Mouse (Mus musculus): ENCODE data around the gene Chrna9. TPM values are rescaled to one million over a fixed set of nuclear protein-coding genes. Genes with fewer than 3 reads are reported as not detected.
A peak's percentile ranks its signal among the peaks of the same experiment; 100 is the strongest.

The Chrna9 gene
- total and polyA plus RNA-seq, 2 experiments from 2014 or later: not detected

- no peak overlapping the region for H3K9ac ChIP-seq (replicated peaks; ENCODE audit: low read length, poor library complexity, severe bottlenecking)
- no peak for DNase-seq (ENCODE audit: low spot score)
- no peaks in the 10 kb centered on the region for H3K27me3 ChIP-seq (ENCODE audit: insufficient read depth, low read length)
- ATAC-seq (ENCODE audit: low FRiP score): no peak
- H3K4me1 ChIP-seq (ENCODE audit: insufficient read depth, low read length): no peaks in the 10 kb centered on the region
- H3K27ac ChIP-seq (ENCODE audit: low read depth, low read length): no peak overlapping the region
- WGBS: 62% methylated on average over 7 of the region's 7 CpGs
- H3K4me3 ChIP-seq (ENCODE audit: low read depth, low read length): no peak overlapping the region
- no peak overlapping the region for H3K4me2 ChIP-seq (ENCODE audit: low read depth, low read length, poor library complexity, severe bottlenecking)
- H3K9me3 ChIP-seq (ENCODE audit: low read length): no peaks in the 10 kb centered on the region
- H3K36me3 ChIP-seq (ENCODE audit: insufficient read depth, low read length): no peaks in the 10 kb centered on the region
- TF ChIP-seq CTCF (IDR thresholded peaks at IDR 0.05): no peak
Observed at GRCm38 (mm10) chr5:65895764-65896163, 39.0 kb upstream of the Chrna9 start.

- no peak for DNase-seq (ENCODE audit: low spot score)
- WGBS: 93% methylated on average over 2 of the region's 2 CpGs
- TF ChIP-seq CTCF (IDR thresholded peaks at IDR 0.05): no peak
- ATAC-seq (ENCODE audit: low FRiP score): no peak
- no peak overlapping the region for H3K9ac ChIP-seq (replicated peaks; ENCODE audit: low read length, poor library complexity, severe bottlenecking)
- no peak overlapping the region for H3K4me3 ChIP-seq (ENCODE audit: low read depth, low read length)
- no peaks in the 10 kb centered on the region for H3K9me3 ChIP-seq (ENCODE audit: low read length)
- no peak overlapping the region for H3K27ac ChIP-seq (ENCODE audit: low read depth, low read length)
- H3K36me3 ChIP-seq (ENCODE audit: insufficient read depth, low read length): no peaks in the 10 kb centered on the region
- no peak overlapping the region for H3K4me2 ChIP-seq (ENCODE audit: low read depth, low read length, poor library complexity, severe bottlenecking)
- H3K27me3 ChIP-seq (ENCODE audit: insufficient read depth, low read length): no peaks in the 10 kb centered on the region
- no peaks in the 10 kb centered on the region for H3K4me1 ChIP-seq (ENCODE audit: insufficient read depth, low read length)
Observed at GRCm38 (mm10) chr5:65897731-65898130, 37.0 kb upstream of the Chrna9 start.

- no peak overlapping the region for H3K27ac ChIP-seq (ENCODE audit: low read depth, low read length)
- H3K9me3 ChIP-seq (ENCODE audit: low read length): peaks cover 5% of the 10 kb centered on the region; the same call in 1 of the 2 replicates
- no peaks in the 10 kb centered on the region for H3K27me3 ChIP-seq (ENCODE audit: insufficient read depth, low read length)
- TF ChIP-seq CTCF (IDR thresholded peaks at IDR 0.05): no peak
- 78% methylated on average over 3 of the region's 3 CpGs for WGBS
- H3K4me1 ChIP-seq (ENCODE audit: insufficient read depth, low read length): no peaks in the 10 kb centered on the region
- H3K4me2 ChIP-seq (ENCODE audit: low read depth, low read length, poor library complexity, severe bottlenecking): no peak overlapping the region
- H3K36me3 ChIP-seq (ENCODE audit: insufficient read depth, low read length): no peaks in the 10 kb centered on the region
- H3K9ac ChIP-seq (replicated peaks; ENCODE audit: low read length, poor library complexity, severe bottlenecking): no peak overlapping the region
- DNase-seq (ENCODE audit: low spot score) (no peak), ATAC-seq (ENCODE audit: low FRiP score) (no peak)
- H3K4me3 ChIP-seq (ENCODE audit: low read depth, low read length): no peak overlapping the region
Observed at GRCm38 (mm10) chr5:65898683-65899082, 36.0 kb upstream of the Chrna9 start.

- no peak for ATAC-seq (ENCODE audit: low FRiP score)
Observed at GRCm38 (mm10) chr5:65900113-65900512, 34.6 kb upstream of the Chrna9 start.

GRCm38 (mm10) chr5:65900862-65901265 is 33.9 kb upstream of the Chrna9 start:
- H3K27ac ChIP-seq (ENCODE audit: low read depth, low read length): no peak overlapping the region
- DNase-seq (ENCODE audit: low spot score): peak; percentile 47
- 41% methylated on average over 7 of the region's 7 CpGs for WGBS

More at GRCm38 (mm10) chr5:65900113-65900512, 34.6 kb upstream of the Chrna9 start:
- H3K9ac ChIP-seq (replicated peaks; ENCODE audit: low read length, poor library complexity, severe bottlenecking): no peak overlapping the region
- no peak overlapping the region for H3K27ac ChIP-seq (ENCODE audit: low read depth, low read length)
- no peaks in the 10 kb centered on the region for H3K4me1 ChIP-seq (ENCODE audit: insufficient read depth, low read length)
- H3K9me3 ChIP-seq (ENCODE audit: low read length): peaks cover 5% of the 10 kb centered on the region; the same call in 1 of the 2 replicates
- TF ChIP-seq CTCF (IDR thresholded peaks at IDR 0.05): no peak
- H3K27me3 ChIP-seq (ENCODE audit: insufficient read depth, low read length): no peaks in the 10 kb centered on the region
- H3K4me2 ChIP-seq (ENCODE audit: low read depth, low read length, poor library complexity, severe bottlenecking): no peak overlapping the region
- DNase-seq (ENCODE audit: low spot score): no peak
- WGBS: 88% methylated on average over 6 of the region's 6 CpGs
- no peaks in the 10 kb centered on the region for H3K36me3 ChIP-seq (ENCODE audit: insufficient read depth, low read length)
- H3K4me3 ChIP-seq (ENCODE audit: low read depth, low read length): no peak overlapping the region

GRCm38 (mm10) chr5:65901868-65902418 is 32.8 kb upstream of the Chrna9 start:
- Histone ChIP-seq H3K27me3 (ENCODE audit: insufficient read depth, low read length) (no peaks in the 10 kb centered on the region), H3K9ac (replicated peaks; ENCODE audit: low read length, poor library complexity, severe bottlenecking) (no peak overlapping the region), H3K9me3 (ENCODE audit: low read length) (peaks cover 5% of the 10 kb centered on the region; the same call in 1 of the 2 replicates), H3K4me1 (ENCODE audit: insufficient read depth, low read length) (no peaks in the 10 kb centered on the region), H3K36me3 (ENCODE audit: insufficient read depth, low read length) (no peaks in the 10 kb centered on the region), H3K27ac (ENCODE audit: low read depth, low read length) (no peak overlapping the region), H3K4me3 (ENCODE audit: low read depth, low read length) (no peak overlapping the region), H3K4me2 (ENCODE audit: low read depth, low read length, poor library complexity, severe bottlenecking) (no peak overlapping the region)
- ATAC-seq (ENCODE audit: low FRiP score): no peak
- 95% methylated on average over 10 of the region's 10 CpGs for WGBS
- no peak for TF ChIP-seq CTCF (IDR thresholded peaks at IDR 0.05)
- DNase-seq (ENCODE audit: low spot score): no peak

More at GRCm38 (mm10) chr5:65900862-65901265, 33.9 kb upstream of the Chrna9 start:
- Histone ChIP-seq H3K36me3 (ENCODE audit: insufficient read depth, low read length) (no peaks in the 10 kb centered on the region), H3K4me1 (ENCODE audit: insufficient read depth, low read length) (no peaks in the 10 kb centered on the region), H3K4me3 (ENCODE audit: low read depth, low read length) (no peak overlapping the region), H3K9me3 (ENCODE audit: low read length) (peaks cover 5% of the 10 kb centered on the region; the same call in 1 of the 2 replicates), H3K27me3 (ENCODE audit: insufficient read depth, low read length) (no peaks in the 10 kb centered on the region), H3K4me2 (ENCODE audit: low read depth, low read length, poor library complexity, severe bottlenecking) (no peak overlapping the region), H3K9ac (replicated peaks; ENCODE audit: low read length, poor library complexity, severe bottlenecking) (no peak overlapping the region)
- ATAC-seq (ENCODE audit: low FRiP score): no peak
- no peak for TF ChIP-seq CTCF (IDR thresholded peaks at IDR 0.05)

All from midbrain, postnatal 0 days (tissue).